Mouse (Mus musculus) midbrain, postnatal 0 days (tissue): ENCODE results near the gene Tmem8b. TPM values are rescaled to one million over a fixed set of nuclear protein-coding genes. Genes with fewer than 3 reads are reported as not detected.

Experiments
- ATAC-seq: fragments of 200-750 bp; cut with Nextera tagmentation; 2 replicates; pipeline ENCODE4 v1.8.0; 2017; ENCODE audit warnings: moderate number of reproducible peaks, mild to moderate bottlenecking, moderate TSS enrichment, moderate library complexity; ENCODE audit not compliant: low FRiP score
- DNase-seq: peaks from one replicate; pipeline ENCODE4 v3.0.0-alpha.2; 2015; ENCODE audit warnings: low spot score
- H3K27ac ChIP-seq: fragments of 300-500 bp; sonication (generic); 2 replicates; pipeline ENCODE4 v1.5.1; 2014; ENCODE audit warnings: low read depth, mild to moderate bottlenecking, low read length, mixed read lengths
- H3K27me3 ChIP-seq: fragments of 300-500 bp; sonication (generic); 2 replicates; pipeline ENCODE4 v1.6.1; 2014; ENCODE audit warnings: low read length, control low read depth, mixed read lengths; ENCODE audit not compliant: insufficient read depth
- H3K36me3 ChIP-seq: fragments of 300-500 bp; sonication (generic); 2 replicates; pipeline ENCODE4 v1.6.1; 2014; ENCODE audit warnings: low read length, control low read depth, mixed read lengths; ENCODE audit not compliant: insufficient read depth
- H3K4me1 ChIP-seq: fragments of 300-500 bp; sonication (generic); 2 replicates; pipeline ENCODE4 v1.6.1; 2014; ENCODE audit warnings: mild to moderate bottlenecking, control low read depth, antibody characterized with exemption, low read length, mixed read lengths; ENCODE audit not compliant: insufficient read depth
- H3K4me2 ChIP-seq: fragments of 300-500 bp; sonication (generic); 2 replicates; pipeline ENCODE4 v1.6.1; 2014; ENCODE audit warnings: low read depth, mild to moderate bottlenecking, low read length, mixed read lengths; ENCODE audit not compliant: poor library complexity, severe bottlenecking
- H3K4me3 ChIP-seq: fragments of 300-500 bp; sonication (generic); 2 replicates; pipeline ENCODE4 v1.5.1; 2014; ENCODE audit warnings: low read depth, mild to moderate bottlenecking, low read length, moderate library complexity
- H3K9ac ChIP-seq: fragments of 300-500 bp; sonication (generic); replicated peaks from 2 replicates; pipeline ENCODE4 v1.6.1; 2014; ENCODE audit warnings: mild to moderate bottlenecking, low read length, moderate library complexity, mixed read lengths; ENCODE audit not compliant: poor library complexity, severe bottlenecking
- H3K9me3 ChIP-seq: fragments of 300-500 bp; sonication (generic); 2 replicates; pipeline ENCODE4 v1.6.1; 2016; ENCODE audit warnings: low read length, control low read depth
- CTCF ChIP-seq: IDR thresholded peaks from 2 replicates; pipeline ENCODE4 v1.5.1; 2016; ENCODE audit warnings: antibody characterized with exemption, mild to moderate bottlenecking
- WGBS: fragments of 180-500 bp; shearing (Covaris S2); extraction: QIAGEN DNeasy Blood & Tissue Kit; methylation state at CpG from one replicate; pipeline ENCODE4 v1.1.7; 2014; 5-methylcytosine and 5-hydroxymethylcytosine counted together
- polyA plus RNA-seq: library from polyadenylated mRNA; unstranded; fragments of >200 nt; fragmentation: Nextera tagmentation; extraction: Ambion mirVana; gene quantifications from 2 replicates; pipeline ENCODE4 v1.2.1, GENCODE M21; 2015
- total RNA-seq: library from RNA; depleted of rRNA; stranded (reverse); fragments of >200 nt; gene quantifications from 2 replicates; pipeline ENCODE4 v1.2.3, GENCODE M21; 2014

Gene Tmem8b
- total and polyA plus RNA-seq, 2 experiments from 2014 or later = 13.7 to 30.0 TPM

GRCm38 (mm10) chr4:43720491-43721228, 51.9 kb downstream of the Tmem8b start:
- ATAC-seq (no peak), DNase-seq (peak; percentile 18)
- H3K9ac ChIP-seq = no peak overlapping the region
- no peaks in the 10 kb centered on the region for H3K27me3 ChIP-seq
- no peak overlapping the region for H3K27ac ChIP-seq
- no peaks in the 10 kb centered on the region for H3K9me3 ChIP-seq
- no peak for TF ChIP-seq CTCF
- H3K4me2 ChIP-seq = no peak overlapping the region
- H3K36me3 ChIP-seq = no peaks in the 10 kb centered on the region
- H3K4me3 ChIP-seq = no peak overlapping the region
- WGBS = 53% methylated on average over 14 of the region's 16 CpGs
- no peaks in the 10 kb centered on the region for H3K4me1 ChIP-seq

- H3K4me2 ChIP-seq = no peak overlapping the region
- 84% methylated on average over 4 of the region's 4 CpGs for WGBS
- no peak for DNase-seq
- H3K4me3 ChIP-seq = no peak overlapping the region
- no peaks in the 10 kb centered on the region for H3K4me1 ChIP-seq
- H3K9me3 ChIP-seq = no peaks in the 10 kb centered on the region
- no peak overlapping the region for H3K9ac ChIP-seq
- H3K27ac ChIP-seq = no peak overlapping the region
- H3K36me3 ChIP-seq = no peaks in the 10 kb centered on the region
- no peaks in the 10 kb centered on the region for H3K27me3 ChIP-seq
- no peak for TF ChIP-seq CTCF
- ATAC-seq = no peak
Measured at GRCm38 (mm10) chr4:43722191-43722590, 53.4 kb downstream of the Tmem8b start.

GRCm38 (mm10) chr4:43724764-43725163, 56.0 kb downstream of the Tmem8b start:
- 33% methylated on average over 1 of the region's 1 CpGs for WGBS
- no peak overlapping the region for H3K27ac ChIP-seq
- peak; percentile 44 for DNase-seq
- H3K27me3 ChIP-seq = no peaks in the 10 kb centered on the region
- H3K9me3 ChIP-seq = no peaks in the 10 kb centered on the region
- no peak overlapping the region for H3K9ac ChIP-seq
- no peak for ATAC-seq
- no peaks in the 10 kb centered on the region for H3K36me3 ChIP-seq
- no peaks in the 10 kb centered on the region for H3K4me1 ChIP-seq
- H3K4me3 ChIP-seq = no peak overlapping the region
- no peak overlapping the region for H3K4me2 ChIP-seq
- TF ChIP-seq CTCF = peak; percentile 76

- Histone ChIP-seq H3K9me3 (no peaks in the 10 kb centered on the region), H3K36me3 (no peaks in the 10 kb centered on the region), H3K4me1 (no peaks in the 10 kb centered on the region), H3K4me2 (no peak overlapping the region), H3K27ac (no peak overlapping the region), H3K9ac (no peak overlapping the region), H3K27me3 (no peaks in the 10 kb centered on the region), H3K4me3 (no peak overlapping the region)
- TF ChIP-seq CTCF = no peak
- DNase-seq = no peak
- ATAC-seq = no peak
- 77% methylated on average over 12 of the region's 12 CpGs for WGBS
Measured at GRCm38 (mm10) chr4:43726228-43726993, 57.6 kb downstream of the Tmem8b start.

GRCm38 (mm10) chr4:43726995-43727394, 58.2 kb downstream of the Tmem8b start, which contains the start of gene Hrct1:
TSS of gene Hrct1 (plus strand) at chr4:43727188.
- Histone ChIP-seq H3K27ac (peak within 1 kb of the TSS; percentile 7; the same call in 1 of the 2 replicates), H3K4me1 (no peaks in the 10 kb centered on the region), H3K36me3 (no peaks in the 10 kb centered on the region), H3K9me3 (no peaks in the 10 kb centered on the region), H3K4me3 (no peak within 1 kb of the TSS), H3K9ac (no peak within 1 kb of the TSS), H3K4me2 (no peak within 1 kb of the TSS), H3K27me3 (no peaks in the 10 kb centered on the region)
- DNase-seq = no peak
- no peak for ATAC-seq
- WGBS = 57% methylated on average over 3 of the region's 3 CpGs
- TF ChIP-seq CTCF = no peak
